ENCODE assay signal across 8 mouse cellular contexts in the genomic region with DNA sequence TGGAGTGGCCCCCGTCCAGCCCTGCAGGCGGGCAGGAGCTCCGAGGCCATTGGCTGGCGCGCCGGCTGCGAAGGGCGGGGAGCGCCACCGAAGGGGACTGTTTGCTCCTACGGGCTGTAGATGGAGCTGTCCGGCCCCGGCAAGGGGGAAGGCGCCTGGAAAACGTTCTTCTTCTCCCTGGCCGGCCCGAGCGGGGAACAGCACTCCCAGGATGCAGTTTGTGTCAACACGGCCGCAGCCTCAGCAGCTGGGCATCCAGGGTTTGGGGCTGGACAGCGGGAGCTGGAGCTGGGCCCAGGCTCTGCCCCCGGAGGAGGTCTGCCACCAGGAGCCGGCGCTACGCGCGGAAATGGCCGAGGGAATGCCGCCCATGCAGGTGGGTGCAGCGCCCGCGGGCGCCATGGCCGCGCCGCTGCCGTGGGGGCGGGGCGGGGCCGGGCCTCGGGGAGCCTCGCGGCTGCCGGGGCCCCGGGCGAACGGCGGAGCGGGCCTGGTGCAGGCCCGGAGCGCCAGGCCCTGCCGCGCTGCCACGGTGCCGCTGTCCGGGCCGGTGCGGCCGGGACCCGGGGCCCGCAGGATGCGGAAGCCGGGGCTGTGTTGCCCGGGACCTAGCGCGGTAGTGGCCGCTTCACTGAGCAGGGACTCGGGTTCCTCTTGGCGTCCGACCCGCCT. TPM values are rescaled to one million over a fixed set of nuclear protein-coding genes. Genes with fewer than 3 reads are reported as not detected.
A peak's percentile ranks its signal among the peaks of the same experiment; 100 is the strongest.
DNase-seq lines count a peak whose midpoint lies in the region; ATAC-seq and TF ChIP-seq lines count a peak whose summit lies in the region.

No protein-coding gene starts in this region.

- under 1% methylated on average over 50 of the region's 71 CpGs for WGBS in hindbrain, embryonic 15.5 days

- H3K4me3 ChIP-seq in hindbrain, embryonic 15.5 days, result peak overlapping the region; percentile 84

- H3K4me1 ChIP-seq in hindbrain, embryonic 15.5 days (replicated peaks), result peaks cover 16% of the 10 kb centered on the region

- TF ChIP-seq CTCF in Patski (IDR thresholded peaks at IDR 0.05), result no peak

- peak overlapping the region; percentile 97 for H3K27ac ChIP-seq in hindbrain, embryonic 15.5 days (replicated peaks)

- H3K27me3 ChIP-seq in Patski, result no peaks in the 10 kb centered on the region
- H3K27me3 ChIP-seq in hindbrain, embryonic 15.5 days, result no peaks in the 10 kb centered on the region

- no peaks in the 10 kb centered on the region for H3K9me3 ChIP-seq in hindbrain, embryonic 15.5 days

- H3K9ac ChIP-seq in hindbrain, embryonic 15.5 days, result peak overlapping the region; percentile 88

- peak; percentile 93 for ATAC-seq in Patski
- ATAC-seq in hindbrain, embryonic 15.5 days (ENCODE audit: low FRiP score, low read depth), result peak; percentile 97

- peak overlapping the region; percentile 86 for H3K4me2 ChIP-seq in hindbrain, embryonic 15.5 days

- CTCF ChIA-PET in Patski (lab: Charles Lee), result interaction anchor here (1.0 to 3.8 kb wide), 3 partner anchors 13 to 102 kb away, joined by 4 to 15 read pairs (median 4); no protein-coding TSS in a partner anchor

- POLR2A ChIA-PET in Patski (lab: Charles Lee), result no interaction called here

- in situ Hi-C loops in Patski (cut with MboI; ENCODE audit: low pct_unique_long_range_greater_than_20kb), result no loop called here

- peaks cover 23% of the 10 kb centered on the region for H3K36me3 ChIP-seq in hindbrain, embryonic 15.5 days

- peak; percentile 50 for DNase-seq in Patski (ENCODE audit: low read depth, low spot score)
- DNase-seq in cerebellum, postnatal 14 days, result peak; percentile 93 to 94
- peak; percentile 76 to 81 for DNase-seq in frontal cortex, postnatal 25 days (ENCODE audit: low spot score in 2 of 2)
- peak; percentile 85 for DNase-seq in left cerebral cortex, adult 11 months (ENCODE audit: low spot score)
- DNase-seq in lung, postnatal 4 days, result peak; percentile 94 to 97
- DNase-seq in retina, postnatal 7 days (ENCODE audit: low read depth, low spot score), result peak; percentile 81
- DNase-seq in urinary bladder, adult 2 months (ENCODE audit: low spot score), result peak; percentile 95

RNA-seq across cellular contexts. Expression of a gene that starts 0.6 kb away (rescaled TPM):
- polyA plus RNA-seq in Patski (2021), result 9.5 TPM
- 23.9 and 26.2 TPM in 2 replicates for polyA plus RNA-seq in hindbrain, embryonic 15.5 days (2015; fragmentation: Nextera tagmentation; extraction: Ambion mirVana)
- 11.8 and 12.6 TPM in 2 replicates for polyA plus RNA-seq in urinary bladder, adult 2 months (2012; rRNA removed)

RNA-seq across cellular contexts. Expression of a gene that starts 42.1 kb away (rescaled TPM):
- polyA plus RNA-seq in Patski (2021), result 7.0 TPM
- 18.5 and 18.7 TPM in 2 replicates for polyA plus RNA-seq in hindbrain, embryonic 15.5 days (2015; fragmentation: Nextera tagmentation; extraction: Ambion mirVana)
- polyA plus RNA-seq in urinary bladder, adult 2 months (2012; rRNA removed), result 6.6 and 8.2 TPM in 2 replicates

RNA-seq across cellular contexts. Expression of a gene that starts 42.7 kb away (rescaled TPM):
- 17.7 TPM for polyA plus RNA-seq in Patski (2021)
- 16.9 TPM in 2 replicates for polyA plus RNA-seq in hindbrain, embryonic 15.5 days (2015; fragmentation: Nextera tagmentation; extraction: Ambion mirVana)
- 14.8 and 15.2 TPM in 2 replicates for polyA plus RNA-seq in urinary bladder, adult 2 months (2012; rRNA removed)

RNA-seq across cellular contexts. Expression of a gene that starts 46.9 kb away (rescaled TPM):
- 0.82 TPM for polyA plus RNA-seq in Patski (2021)
- 14.7 and 15.3 TPM in 2 replicates for polyA plus RNA-seq in hindbrain, embryonic 15.5 days (2015; fragmentation: Nextera tagmentation; extraction: Ambion mirVana)
- polyA plus RNA-seq in urinary bladder, adult 2 months (2012; rRNA removed), result 0.48 and 0.75 TPM in 2 replicates

Comparison
In these comparisons a context has a peak if more than half of its experiments do, and no peak if none do; other contexts are left out.
1. Peak in every context shown above with its lines: DNase-seq, ATAC-seq, H3K4me3 ChIP-seq and H3K27ac ChIP-seq.